Mouse (Mus musculus): ENCODE results near the gene Rad51d.
"Not testable (repeated sequence)": the region's sequence is repeated elsewhere in the genome, so short reads cannot be mapped to it uniquely, and the experiment has no call there.

- not testable (repeated sequence) for TF ChIP-seq CTCF (conservative IDR thresholded peaks at IDR 0.05; ENCODE audit: low read length); NANOG (IDR thresholded peaks at IDR 0.05; ENCODE audit: borderline replicate concordance, low read length); POU5F1 (IDR thresholded peaks at IDR 0.05; ENCODE audit: borderline replicate concordance, low read length)
Measured at GRCm38 (mm10) chr11:82834359-82834758, 56.1 kb downstream of the Rad51d start.
